Mouse (Mus musculus) MEL (cell line): ENCODE data around the gene Ralgapb.

ENCODE experiments used
- CTCF ChIP-seq, 3 experiments: IDR thresholded peaks in 2 of 3; conservative IDR thresholded peaks in 1 of 3; 2 replicates each; pipeline ENCODE4 v1.5.1; 2011 to 2012; ENCODE audit warnings: low read length in 3 of 3, low read depth in 2 of 3, mild to moderate bottlenecking in 2 of 3, improper control_type of control experiment in 1 of 3, inconsistent platforms in 1 of 3, mixed read lengths in 1 of 3, moderate library complexity in 1 of 3; ENCODE audit not compliant: control insufficient read depth in 1 of 3, insufficient read depth in 1 of 3, poor library complexity in 1 of 3, severe bottlenecking in 1 of 3
- HCFC1 ChIP-seq: IDR thresholded peaks from 2 replicates; pipeline ENCODE4 v1.6.1; 2012; ENCODE audit warnings: low read depth, mild to moderate bottlenecking, inconsistent platforms, low read length, improper control_type of control experiment, moderate library complexity
- POLR2A ChIP-seq, 2 experiments: IDR thresholded peaks; 2 replicates each; pipeline ENCODE4 v1.6.1; 2011 to 2012; ENCODE audit warnings: low read length in 2 of 2, mild to moderate bottlenecking in 2 of 2, control low read depth in 1 of 2, improper control_type of control experiment in 1 of 2, low read depth in 1 of 2, moderate library complexity in 1 of 2; ENCODE audit not compliant: control insufficient read depth in 1 of 2, insufficient read depth in 1 of 2, poor library complexity in 1 of 2
- RAD21 ChIP-seq: IDR thresholded peaks from 2 replicates; pipeline ENCODE4 v1.6.1; 2011; ENCODE audit warnings: mild to moderate bottlenecking, low read depth, low read length, improper control_type of control experiment
- USF1 ChIP-seq: IDR thresholded peaks from 2 replicates; pipeline ENCODE4 v1.6.1; 2014; ENCODE audit warnings: low read depth, mild to moderate bottlenecking, inconsistent platforms, low read length, improper control_type of control experiment, moderate library complexity
- ZNF384 ChIP-seq: IDR thresholded peaks from 2 replicates; pipeline ENCODE4 v1.6.1; 2012; ENCODE audit warnings: low read depth, mild to moderate bottlenecking, inconsistent platforms, low read length, improper control_type of control experiment

DNA sequence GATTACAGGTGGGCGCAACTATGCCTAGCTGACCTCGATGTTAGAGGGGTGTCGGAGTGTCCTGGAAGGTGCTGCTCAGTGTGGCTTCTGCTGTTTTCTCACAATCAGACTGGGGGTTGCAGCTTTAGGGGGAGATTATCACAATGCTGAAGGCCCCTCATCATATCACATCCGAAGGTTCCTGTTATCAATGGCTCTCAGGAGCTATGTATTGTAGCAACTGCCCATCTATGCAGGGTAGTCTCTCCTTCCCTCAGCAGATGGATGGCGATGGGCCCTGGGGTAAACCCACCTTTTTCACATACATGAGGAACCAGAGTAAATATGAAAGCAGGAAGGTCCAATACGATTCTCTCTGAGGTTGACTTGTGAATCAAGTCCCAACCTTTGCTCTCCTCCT lies 13.3 kb upstream of the Ralgapb start:
- TF ChIP-seq USF1 (no peak), CTCF (IDR thresholded peaks at IDR 0.05 in 2 of 3, conservative IDR thresholded peaks at IDR 0.05 in 1 of 3; ENCODE audit: control insufficient read depth in 1 of 3, insufficient read depth in 1 of 3, low read depth in 2 of 3, low read length in 3 of 3, poor library complexity in 1 of 3, severe bottlenecking in 1 of 3) (no peak), POLR2A (IDR thresholded peaks at IDR 0.05; ENCODE audit: control insufficient read depth in 1 of 2, insufficient read depth in 1 of 2, low read depth in 1 of 2, low read length in 2 of 2, poor library complexity in 1 of 2) (no peak), RAD21 (no peak), HCFC1 (no peak), ZNF384 (no peak)
